Mouse (Mus musculus): ENCODE data around the gene Kifc3.

Kifc3 gene

DNA sequence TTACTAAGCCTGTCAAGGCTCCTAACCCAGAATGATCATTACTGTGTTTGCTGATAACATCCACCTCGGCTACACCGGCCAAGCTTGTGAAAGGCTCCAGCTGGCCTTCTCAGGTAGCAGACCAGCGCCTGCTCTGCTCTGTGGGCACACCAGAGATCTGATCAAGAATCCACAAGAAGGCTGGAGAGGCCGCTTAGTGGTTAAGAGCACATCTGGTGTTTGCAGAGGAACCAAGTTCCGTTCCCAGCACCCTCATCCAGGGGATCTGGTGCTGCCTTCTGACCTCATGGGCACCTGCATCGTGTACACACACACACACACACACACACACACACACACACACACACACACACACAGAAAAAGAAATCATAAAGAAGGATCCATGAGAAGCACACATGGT is 46.5 kb downstream of the Kifc3 start:
- DNase-seq (ENCODE audit: low spot score) = no peak

GRCm38 (mm10) chr8:95155361-95155760 is 47.3 kb downstream of the Kifc3 start:
- DNase-seq (ENCODE audit: low spot score) = peak; percentile 91

DNA sequence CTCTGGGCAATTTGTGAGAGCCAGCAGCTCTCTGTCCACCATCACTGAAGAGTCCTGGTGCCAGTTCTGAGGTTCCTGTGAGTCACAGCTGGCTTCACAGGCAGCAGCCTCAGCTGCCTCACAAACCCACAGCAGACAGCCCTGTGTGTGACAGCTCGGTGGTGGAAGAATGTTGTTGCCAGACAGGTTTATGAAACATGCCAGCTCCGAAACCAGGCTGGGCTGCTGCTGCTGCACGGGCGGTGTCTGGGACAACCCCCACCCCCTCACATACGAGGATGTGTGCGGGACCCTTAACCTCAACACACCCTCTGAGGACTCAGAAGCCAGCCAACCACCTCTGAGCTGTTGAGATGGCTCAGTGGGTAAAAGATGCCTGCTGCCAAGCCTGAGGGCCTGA is 48.0 kb downstream of the Kifc3 start:
- DNase-seq (ENCODE audit: low spot score) = peak; percentile 77

DNA sequence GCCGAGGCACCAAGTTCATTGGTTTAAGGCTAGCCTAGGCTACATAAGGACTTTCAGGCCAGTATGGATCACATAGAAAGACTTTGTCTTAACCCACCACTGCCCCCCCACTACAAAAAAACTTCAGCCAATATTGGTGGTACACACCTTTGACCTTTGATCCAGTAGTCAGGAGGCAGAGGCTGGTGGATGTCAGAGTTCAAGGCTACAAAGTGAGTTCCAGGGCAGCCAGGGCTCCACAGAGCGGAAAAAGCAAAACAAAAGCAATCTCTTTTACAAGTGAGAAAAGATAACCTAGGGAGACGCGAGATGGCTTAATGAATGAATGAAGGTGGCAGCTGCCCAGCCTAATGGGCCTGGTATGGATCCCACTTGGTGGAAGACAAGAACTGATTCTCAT is 48.6 kb downstream of the Kifc3 start:
- no peak for DNase-seq (ENCODE audit: low spot score)

DNA sequence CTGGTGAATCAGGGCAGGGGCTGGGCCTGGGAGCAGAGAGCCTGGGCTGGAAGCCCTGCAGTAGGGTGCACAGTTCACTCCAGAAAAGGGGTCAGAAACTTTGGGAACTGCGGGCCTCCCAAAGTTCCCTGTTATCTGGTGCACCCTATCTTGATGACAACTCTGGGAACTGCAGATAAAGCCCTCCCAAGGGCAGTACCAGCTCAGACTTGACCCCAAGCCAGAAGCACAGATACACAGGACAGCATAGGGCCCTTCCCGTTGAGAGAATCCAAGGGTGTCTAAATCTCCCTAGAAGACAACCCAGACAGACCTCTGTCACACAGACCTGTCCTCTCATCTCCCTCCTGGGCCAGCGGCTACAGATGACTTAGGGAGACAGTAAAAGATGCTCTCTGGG is 52.0 kb downstream of the Kifc3 start:
- DNase-seq (ENCODE audit: low spot score) = no peak

DNA sequence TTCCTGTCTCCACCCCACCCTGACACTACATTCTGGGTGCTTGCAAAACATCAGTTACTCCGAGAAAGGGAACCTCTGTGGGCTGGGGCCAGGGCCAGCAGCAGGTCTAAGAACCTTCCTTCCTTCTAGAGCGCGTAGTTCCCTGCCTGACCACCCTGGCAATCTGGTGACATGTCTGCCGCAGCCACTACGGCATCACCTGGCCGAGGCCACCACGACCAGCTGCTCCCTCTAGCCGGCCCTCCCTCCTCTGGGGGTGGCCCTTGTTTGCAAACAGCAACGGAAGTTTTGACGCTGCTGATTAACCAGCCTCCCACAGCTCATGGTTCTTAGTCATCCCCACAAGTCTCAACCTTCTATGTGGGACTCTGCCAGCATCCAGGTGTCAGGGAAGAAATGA is 53.2 kb downstream of the Kifc3 start:
- no peak for DNase-seq (ENCODE audit: low spot score)

GRCm38 (mm10) chr8:95146846-95147245 is 55.8 kb downstream of the Kifc3 start:
- DNase-seq (ENCODE audit: low spot score) = no peak

DNA sequence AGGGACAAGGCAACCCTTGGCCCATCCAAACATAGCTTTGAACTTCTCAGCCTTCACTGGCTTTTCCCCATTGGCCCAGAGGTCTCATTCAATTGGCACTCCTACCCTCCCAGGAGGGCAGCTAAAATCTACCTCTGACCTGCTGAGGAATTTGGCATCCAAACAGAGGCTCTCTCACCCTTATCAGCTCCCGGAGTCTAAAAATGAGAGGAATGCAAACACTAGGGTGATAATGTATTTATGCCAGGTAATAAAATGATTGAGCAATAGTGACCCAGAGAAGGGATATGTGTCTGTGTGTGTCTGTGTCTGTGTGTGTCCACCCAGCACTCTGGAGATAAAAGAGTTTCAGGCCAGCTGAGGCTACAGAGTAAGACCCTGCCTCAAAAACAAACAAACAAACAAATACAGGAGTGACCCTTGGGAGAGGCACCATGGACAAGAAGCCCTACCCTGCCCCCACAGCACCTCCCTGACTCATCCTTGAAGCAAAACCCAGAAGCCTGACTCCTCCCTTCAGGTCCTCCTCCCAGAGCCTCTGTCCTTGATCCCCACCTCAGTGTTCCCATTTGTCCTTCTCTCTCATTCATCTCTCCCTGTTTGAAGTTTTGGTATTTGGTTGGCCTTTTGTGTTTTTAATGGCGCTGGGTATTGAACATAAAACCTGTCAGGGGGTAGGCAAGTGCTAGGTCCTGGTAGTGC is 56.4 kb downstream of the Kifc3 start:
- DNase-seq (ENCODE audit: low spot score) = no peak

DNA sequence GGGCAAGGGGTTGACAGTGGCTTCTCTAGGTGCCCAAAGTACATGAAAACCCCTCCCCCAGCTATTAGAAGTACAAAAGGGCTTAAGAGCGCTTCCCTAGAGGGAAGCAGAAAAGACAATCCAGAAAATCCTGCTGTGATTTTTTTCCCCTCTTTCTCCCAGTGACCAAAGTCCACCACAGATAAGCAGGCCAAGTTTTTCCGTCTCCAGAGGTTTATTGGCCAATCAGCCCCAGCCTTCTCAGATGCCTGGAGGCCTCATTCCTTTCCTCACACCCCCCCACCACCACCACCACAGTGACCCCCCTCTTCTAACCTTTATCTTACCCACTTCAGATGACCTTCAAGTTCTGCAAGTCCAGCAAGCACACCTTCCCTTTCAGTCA is 58.0 kb downstream of the Kifc3 start:
- DNase-seq (ENCODE audit: low spot score) = no peak

DNA sequence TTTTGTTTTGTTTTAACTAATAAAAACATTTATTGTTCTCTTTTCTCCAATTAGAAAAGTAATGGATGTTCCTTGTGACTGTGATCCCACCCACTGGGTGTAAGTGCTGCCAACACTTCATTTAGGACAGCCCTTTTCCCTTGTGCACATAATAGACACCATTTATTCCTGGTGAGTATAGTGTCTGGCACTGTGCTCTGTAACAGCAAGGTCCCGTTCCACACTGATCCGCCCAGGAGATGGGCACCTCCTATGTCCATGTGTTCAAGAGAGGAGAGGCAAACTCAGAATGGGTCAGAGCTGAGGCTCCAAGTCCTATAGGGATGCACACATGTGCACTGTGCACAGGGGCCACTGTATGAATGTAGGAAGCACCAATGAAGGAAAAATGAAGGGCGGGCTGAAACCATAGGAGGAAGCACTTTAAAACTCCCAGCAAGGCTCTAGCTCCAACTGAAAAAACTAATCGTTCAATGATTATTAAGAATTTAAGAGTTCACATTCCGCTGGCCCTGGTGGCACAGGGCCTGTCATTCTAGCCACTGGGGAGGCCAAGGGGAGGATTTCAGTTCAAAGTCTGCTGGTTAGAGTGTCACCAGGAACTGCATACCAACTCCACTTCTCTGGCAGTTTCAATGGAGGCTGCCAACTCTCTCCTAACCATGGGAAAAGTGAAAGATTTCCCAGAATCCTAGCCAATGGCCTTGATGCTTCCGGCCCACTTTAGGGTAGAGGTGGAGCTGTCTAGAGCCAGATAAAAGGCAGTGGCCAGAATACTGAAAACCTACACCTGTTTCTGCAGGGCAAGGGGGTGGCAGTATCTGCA is 58.6 kb downstream of the Kifc3 start:
- peak; percentile 42 for DNase-seq (ENCODE audit: low spot score)

DNA sequence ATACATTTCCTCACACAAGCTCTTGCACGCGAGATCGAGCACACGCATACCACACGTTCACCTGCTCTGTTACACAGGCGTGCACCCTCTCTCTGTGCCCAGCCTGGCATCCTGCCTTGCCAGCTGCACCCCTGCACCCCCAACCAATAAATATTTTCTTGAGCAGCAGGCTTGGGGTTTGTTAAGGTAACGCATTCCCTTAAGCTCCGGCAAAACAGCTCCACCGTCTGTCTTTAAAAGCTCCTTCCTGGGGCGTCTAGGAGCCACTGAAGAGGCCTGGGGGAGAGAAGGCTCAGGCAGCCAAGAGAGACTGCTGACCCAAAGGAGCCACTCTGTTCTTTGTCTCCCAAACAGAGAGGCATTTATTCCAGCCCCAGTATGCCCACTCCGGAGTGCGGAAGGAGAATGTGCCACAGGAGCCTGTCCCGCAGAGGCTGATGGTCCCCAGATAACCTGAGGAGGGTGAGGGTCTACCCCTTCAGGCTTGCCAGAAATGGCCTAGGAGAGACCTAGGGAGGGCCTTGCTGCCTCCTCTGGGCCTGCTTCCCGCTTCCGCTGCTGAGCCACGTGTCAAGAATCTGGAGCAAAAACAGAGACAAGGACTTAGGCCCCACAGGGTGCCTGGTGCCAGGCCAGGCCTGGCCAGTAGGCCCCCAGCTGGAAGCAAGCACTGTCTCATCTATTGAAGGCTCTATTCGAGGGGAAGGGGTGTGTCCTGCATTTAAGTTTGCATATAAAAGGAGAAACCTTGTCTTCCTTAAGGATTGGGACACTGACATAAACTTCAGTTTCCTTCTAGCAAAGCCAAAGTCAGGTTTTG is 59.4 kb downstream of the Kifc3 start:
- peak; percentile 35 for DNase-seq (ENCODE audit: low spot score)

- peak; percentile 44 for DNase-seq (ENCODE audit: low spot score)
Observed at GRCm38 (mm10) chr8:95142075-95142831, 60.4 kb downstream of the Kifc3 start.

GRCm38 (mm10) chr8:95141469-95142074 is 61.0 kb downstream of the Kifc3 start:
- peak; percentile 42 for DNase-seq (ENCODE audit: low spot score)

GRCm38 (mm10) chr8:95141026-95141425 is 61.6 kb downstream of the Kifc3 start:
- no peak for DNase-seq (ENCODE audit: low spot score)

DNA sequence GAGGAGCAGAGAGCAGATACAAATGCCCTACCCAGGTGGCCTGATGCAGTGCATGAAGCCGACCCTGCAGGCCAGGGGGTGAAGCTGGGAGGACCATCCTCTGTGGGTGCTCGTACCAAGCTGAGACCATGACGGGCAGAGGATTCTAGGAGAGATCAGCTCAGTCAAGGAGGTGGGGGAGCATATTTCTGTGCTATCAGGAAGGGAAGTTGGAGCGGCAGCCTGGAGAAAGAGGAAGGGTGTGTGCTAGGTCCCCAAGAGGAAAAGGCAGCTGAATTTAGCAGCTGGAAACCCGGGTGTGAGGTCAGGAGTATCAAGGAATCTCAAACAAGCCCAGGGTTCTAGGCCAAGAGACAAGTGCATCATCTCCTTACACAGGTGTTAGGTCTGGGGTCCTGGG is 62.1 kb downstream of the Kifc3 start:
- no peak for DNase-seq (ENCODE audit: low spot score)

GRCm38 (mm10) chr8:95139051-95139365 is 63.6 kb downstream of the Kifc3 start:
- no peak for DNase-seq (ENCODE audit: low spot score)

DNA sequence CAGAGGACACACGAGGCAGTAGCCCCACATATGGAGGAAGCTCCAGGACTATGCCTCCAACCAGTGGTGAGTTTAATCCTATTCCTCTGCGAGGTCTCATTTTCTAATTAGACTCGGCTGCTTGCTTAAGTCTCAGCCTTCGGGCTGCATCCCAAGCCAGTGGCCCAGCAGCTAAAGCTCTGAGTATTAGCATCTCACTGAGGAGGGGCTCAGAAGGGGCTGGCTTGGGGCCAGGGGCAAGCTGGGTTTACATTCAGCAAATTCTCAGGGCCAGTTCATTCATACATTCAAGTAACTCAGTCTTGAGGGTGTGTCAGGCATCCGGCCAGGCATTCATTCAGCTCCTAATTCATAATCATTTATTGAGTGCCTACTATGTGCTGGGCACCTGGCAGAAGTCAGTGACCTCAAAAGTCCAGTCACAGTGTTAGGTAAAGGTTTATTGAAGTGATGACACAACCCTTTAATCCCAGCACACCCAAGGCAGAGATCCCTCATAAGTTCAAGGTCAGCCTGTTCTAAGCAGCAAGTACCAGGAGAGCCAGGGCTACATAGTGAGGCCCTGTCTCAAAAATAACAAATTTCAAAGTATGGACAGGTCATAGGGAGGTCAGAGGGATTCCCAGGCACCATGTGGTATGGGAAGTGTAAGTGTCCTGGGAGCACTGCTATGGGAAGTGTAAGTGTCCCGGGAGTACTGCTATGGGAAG is 64.1 kb downstream of the Kifc3 start:
- DNase-seq (ENCODE audit: low spot score) = no peak

DNA sequence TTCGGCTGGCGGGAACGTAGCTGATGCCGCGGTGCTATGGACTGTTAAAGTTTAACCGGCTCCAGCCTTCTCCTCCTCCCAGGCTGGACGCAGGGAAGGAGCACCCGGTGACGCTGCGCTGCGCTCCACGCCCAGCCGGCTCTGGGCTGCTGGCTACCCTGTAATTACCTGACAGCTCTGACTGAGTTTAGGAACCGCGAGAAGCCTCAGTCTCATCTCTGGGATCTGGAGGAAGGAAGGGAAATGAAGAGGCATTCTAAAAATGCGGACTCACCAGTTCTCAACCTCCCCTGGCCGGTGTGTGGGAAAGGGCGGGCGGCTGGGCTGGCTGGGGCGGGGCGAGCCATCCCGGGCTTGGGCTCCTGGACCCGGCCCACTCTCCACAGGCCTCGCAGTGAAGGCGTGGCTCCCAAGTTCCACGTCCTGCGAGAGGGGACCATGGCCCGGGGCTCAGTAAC is 64.9 kb downstream of the Kifc3 start:
- DNase-seq (ENCODE audit: low spot score) = no peak

DNA sequence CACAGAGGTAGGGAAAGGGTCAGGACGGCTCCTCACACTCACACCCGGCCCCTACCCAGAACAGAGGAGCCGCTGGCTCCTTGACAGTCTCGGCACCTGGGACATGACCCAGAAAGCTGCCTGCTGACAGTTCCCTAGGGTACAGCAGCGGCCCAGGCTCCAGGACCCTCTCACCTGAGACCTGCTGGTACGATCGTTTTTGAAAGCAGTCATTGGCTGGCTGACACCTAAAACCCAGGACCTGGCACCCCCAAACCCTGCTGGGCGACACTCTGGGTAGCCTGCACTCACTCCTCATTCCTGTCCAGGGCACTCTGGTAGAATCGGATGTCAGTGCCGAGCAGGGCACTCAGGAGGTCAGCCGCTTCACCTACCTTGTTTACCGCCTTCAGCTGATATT is 65.4 kb downstream of the Kifc3 start:
- no peak for DNase-seq (ENCODE audit: low spot score)

- no peak for DNase-seq (ENCODE audit: low spot score)
Observed at GRCm38 (mm10) chr8:95136218-95136617, 66.4 kb downstream of the Kifc3 start.

GRCm38 (mm10) chr8:95135242-95135641 is 67.4 kb downstream of the Kifc3 start:
- DNase-seq (ENCODE audit: low spot score) = peak; percentile 41

Measured in adipocyte (in vitro differentiated cells).